Mouse (Mus musculus): ENCODE measurements around the gene Farp1.

DNA sequence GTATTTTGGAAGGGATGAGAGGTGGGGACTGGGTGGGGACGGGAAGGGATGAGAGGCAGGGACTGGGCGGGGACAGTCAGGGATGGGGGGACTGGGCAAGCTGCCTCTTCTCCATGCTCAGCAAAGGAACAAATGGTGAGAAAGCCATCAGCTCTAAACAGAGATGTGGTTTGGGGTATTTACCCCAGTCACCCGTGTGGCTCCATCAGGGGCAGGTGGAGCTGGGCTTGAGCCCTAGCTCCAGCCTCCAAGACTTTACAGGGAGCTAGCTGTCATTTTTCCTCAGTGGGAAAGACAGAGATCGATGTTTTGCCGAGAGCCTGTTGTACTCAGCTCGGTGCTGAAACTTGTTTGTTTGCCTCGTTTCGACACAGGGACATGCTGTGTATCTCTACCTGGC lies 148.0 kb downstream of the Farp1 start:
- TF ChIP-seq CTCF (IDR thresholded peaks at IDR 0.05; ENCODE audit: control insufficient read depth, insufficient read depth, insufficient read length) (no peak), CEBPB (IDR thresholded peaks at IDR 0.05; ENCODE audit: low read depth) (no peak), USF1 (IDR thresholded peaks at IDR 0.05; ENCODE audit: low read depth) (no peak), MYOG (IDR thresholded peaks at IDR 0.05; ENCODE audit: control insufficient read depth, extremely low read depth, insufficient read length) (no peak), MYOD1 (IDR thresholded peaks at IDR 0.05; ENCODE audit: control insufficient read depth, insufficient read length, low read depth) (no peak), MAX (IDR thresholded peaks at IDR 0.05) (no peak)
